Mouse (Mus musculus) hindbrain, embryonic 15.5 days (tissue): Measurements from ENCODE around the gene March10. TPM values are rescaled to one million over a fixed set of nuclear protein-coding genes. Genes with fewer than 3 reads are reported as not detected.

Source experiments
- ATAC-seq: fragments of 200-750 bp; cut with Nextera tagmentation; 2 replicates; pipeline ENCODE4 v1.8.0; 2017; ENCODE audit warnings: low read depth, moderate number of reproducible peaks, moderate TSS enrichment; ENCODE audit not compliant: low FRiP score
- H3K27ac ChIP-seq: fragments of 300-500 bp; sonication (generic); replicated peaks from 2 replicates; pipeline ENCODE4 v1.5.1; 2015; ENCODE audit warnings: mild to moderate bottlenecking, inconsistent platforms
- H3K27me3 ChIP-seq: fragments of 300-500 bp; sonication (generic); 2 replicates; pipeline ENCODE4 v1.6.1; 2015; ENCODE audit warnings: control low read depth, inconsistent platforms
- H3K36me3 ChIP-seq: fragments of 300-500 bp; sonication (generic); 2 replicates; pipeline ENCODE4 v1.6.1; 2015; ENCODE audit warnings: control low read depth, inconsistent platforms
- H3K4me1 ChIP-seq: fragments of 300-500 bp; sonication (generic); replicated peaks from 2 replicates; pipeline ENCODE4 v1.6.1; 2015; ENCODE audit warnings: control low read depth, inconsistent platforms
- H3K4me2 ChIP-seq: fragments of 300-500 bp; sonication (generic); 2 replicates; pipeline ENCODE4 v1.6.1; 2015; ENCODE audit warnings: moderate library complexity, mild to moderate bottlenecking, inconsistent platforms
- H3K4me3 ChIP-seq: fragments of 300-500 bp; sonication (generic); 2 replicates; pipeline ENCODE4 v1.5.1; 2015; ENCODE audit warnings: mild to moderate bottlenecking, inconsistent platforms
- H3K9ac ChIP-seq: fragments of 300-500 bp; sonication (generic); 2 replicates; pipeline ENCODE4 v1.6.1; 2015; ENCODE audit warnings: inconsistent platforms
- H3K9me3 ChIP-seq: fragments of 300-500 bp; sonication (generic); 2 replicates; pipeline ENCODE4 v1.6.1; 2016; ENCODE audit warnings: control low read depth, inconsistent platforms
- WGBS: fragments of 180-500 bp; shearing (Covaris S2); methylation state at CpG from one replicate; pipeline ENCODE4 v1.1.7; 2015; 5-methylcytosine and 5-hydroxymethylcytosine counted together
- polyA plus RNA-seq: library from polyadenylated mRNA; unstranded; fragments of >200 nt; fragmentation: Nextera tagmentation; extraction: Ambion mirVana; gene quantifications from 2 replicates; pipeline ENCODE4 v1.2.1, GENCODE M21; 2015

The March10 gene
- polyA plus RNA-seq, 1 experiment from 2014 or later, result 0.32 TPM

DNA sequence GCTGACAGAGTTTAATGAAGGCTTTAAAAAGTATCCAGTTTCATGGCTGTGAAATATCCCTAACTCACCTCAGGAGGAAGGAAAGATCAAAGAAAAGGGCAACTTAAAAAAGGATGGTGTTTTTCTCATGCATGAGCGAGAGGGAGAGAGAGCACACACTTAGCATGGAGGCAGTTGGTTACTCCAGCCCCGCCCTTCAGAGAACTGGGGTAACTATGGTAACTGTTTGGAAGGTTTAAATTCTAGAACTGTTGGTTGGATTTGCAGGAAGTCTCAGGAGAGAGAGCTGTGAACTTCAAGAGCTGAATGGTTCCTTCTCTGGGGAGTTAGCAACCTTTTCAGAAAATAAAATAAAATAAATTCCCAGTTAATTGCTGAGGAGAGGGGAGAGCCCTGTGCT lies 67.9 kb downstream of the March10 start:
- H3K36me3 ChIP-seq, result no peaks in the 10 kb centered on the region
- WGBS, result 32% methylated on average over 2 of the region's 2 CpGs
- no peak for ATAC-seq

DNA sequence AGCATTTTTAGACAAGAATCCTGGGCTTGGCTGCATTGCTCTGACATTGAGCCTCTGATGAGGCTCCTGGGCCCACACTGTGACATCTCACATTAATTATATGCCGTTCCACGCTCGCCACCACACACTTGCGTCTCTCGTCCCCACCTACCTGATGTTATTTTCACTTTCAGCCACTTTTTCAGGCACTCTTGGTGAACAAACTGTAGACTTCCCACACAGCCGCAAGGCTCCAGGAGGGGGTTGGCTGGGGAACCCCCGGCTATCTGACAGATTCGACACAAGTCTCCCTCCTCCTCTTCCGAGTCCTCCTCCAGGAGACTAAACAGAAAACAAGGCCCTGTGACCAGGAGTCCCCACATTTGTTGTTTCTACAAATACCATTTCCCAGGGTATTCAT lies 71.3 kb downstream of the March10 start:
- Histone ChIP-seq H3K36me3 (no peaks in the 10 kb centered on the region), H3K4me2 (no peak overlapping the region), H3K27ac (no peak overlapping the region), H3K27me3 (no peaks in the 10 kb centered on the region), H3K9me3 (no peaks in the 10 kb centered on the region), H3K4me1 (peaks cover 10% of the 10 kb centered on the region), H3K9ac (no peak overlapping the region), H3K4me3 (no peak overlapping the region)
- no peak for ATAC-seq
- WGBS, result 82% methylated on average over 9 of the region's 9 CpGs

More for the DNA sequence above, 67.9 kb downstream of the March10 start:
- H3K27me3 ChIP-seq, result no peaks in the 10 kb centered on the region
- peaks cover 10% of the 10 kb centered on the region for H3K4me1 ChIP-seq
- H3K9ac ChIP-seq, result no peak overlapping the region
- no peak overlapping the region for H3K4me3 ChIP-seq
- H3K4me2 ChIP-seq, result no peak overlapping the region
- no peaks in the 10 kb centered on the region for H3K9me3 ChIP-seq
- peak overlapping the region; percentile 5; the same call in 1 of the 2 replicates for H3K27ac ChIP-seq

DNA sequence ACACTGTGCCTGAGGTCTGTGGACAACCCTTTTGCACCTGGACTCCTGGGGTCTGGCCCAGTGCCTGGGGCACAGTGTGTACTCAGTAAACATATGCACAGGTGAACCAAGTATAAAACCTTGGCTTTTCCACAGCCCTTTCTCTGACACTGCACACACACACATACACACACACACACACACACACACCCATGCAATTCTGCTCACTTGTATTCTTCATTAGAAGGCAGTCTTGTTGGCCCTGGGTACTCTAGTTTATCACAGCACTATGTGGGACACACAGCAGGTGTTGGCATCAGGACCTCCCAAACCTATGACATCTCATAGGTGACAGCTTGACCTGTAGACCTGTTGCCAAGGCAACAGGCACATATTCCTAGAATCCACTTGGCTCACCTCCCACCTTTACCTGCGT lies 80.7 kb downstream of the March10 start:
- Histone ChIP-seq H3K27me3 (no peaks in the 10 kb centered on the region), H3K36me3 (no peaks in the 10 kb centered on the region), H3K4me3 (no peak overlapping the region), H3K27ac (no peak overlapping the region), H3K9ac (no peak overlapping the region), H3K4me1 (no peaks in the 10 kb centered on the region), H3K4me2 (no peak overlapping the region), H3K9me3 (no peaks in the 10 kb centered on the region)
- no peak for ATAC-seq
- WGBS, result 86% methylated on average over 1 of the region's 1 CpGs

DNA sequence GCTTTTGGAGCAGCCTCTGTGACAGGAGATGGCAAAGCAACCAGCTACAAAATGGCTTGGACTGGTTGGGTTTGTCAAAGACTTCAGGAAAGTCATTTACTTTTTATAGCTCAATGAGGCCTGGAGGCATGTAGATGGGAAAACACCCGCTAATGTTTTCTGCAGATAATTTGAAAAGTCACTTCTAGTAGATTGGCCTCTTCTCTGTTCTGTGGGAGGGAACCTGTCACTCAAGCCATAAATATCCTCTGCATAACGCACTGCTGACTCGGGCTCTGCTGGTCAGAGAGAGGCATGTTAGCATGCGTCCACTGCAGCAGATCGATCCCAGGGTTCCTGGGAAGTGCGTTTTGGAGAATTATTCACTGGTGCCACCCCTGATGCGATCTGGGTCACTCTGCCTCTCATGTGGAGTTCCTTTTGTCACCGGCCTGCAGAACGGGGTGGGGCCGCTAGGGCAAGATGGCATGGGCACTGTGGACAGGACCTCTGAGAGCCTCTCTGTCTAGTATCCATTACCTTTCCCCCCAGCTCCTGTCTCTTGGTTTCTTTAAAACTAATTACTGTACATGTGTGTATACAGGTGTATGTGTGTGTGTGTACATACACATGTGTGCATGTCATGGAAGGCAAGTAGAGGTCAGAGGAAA lies 81.9 kb downstream of the March10 start:
- ATAC-seq, result no peak
- no peak overlapping the region for H3K4me2 ChIP-seq
- H3K4me3 ChIP-seq, result no peak overlapping the region
- H3K27ac ChIP-seq, result no peak overlapping the region
- H3K9me3 ChIP-seq, result no peaks in the 10 kb centered on the region
- H3K27me3 ChIP-seq, result no peaks in the 10 kb centered on the region
- 68% methylated on average over 10 of the region's 10 CpGs for WGBS
- H3K36me3 ChIP-seq, result no peaks in the 10 kb centered on the region
- no peaks in the 10 kb centered on the region for H3K4me1 ChIP-seq
- H3K9ac ChIP-seq, result no peak overlapping the region

DNA sequence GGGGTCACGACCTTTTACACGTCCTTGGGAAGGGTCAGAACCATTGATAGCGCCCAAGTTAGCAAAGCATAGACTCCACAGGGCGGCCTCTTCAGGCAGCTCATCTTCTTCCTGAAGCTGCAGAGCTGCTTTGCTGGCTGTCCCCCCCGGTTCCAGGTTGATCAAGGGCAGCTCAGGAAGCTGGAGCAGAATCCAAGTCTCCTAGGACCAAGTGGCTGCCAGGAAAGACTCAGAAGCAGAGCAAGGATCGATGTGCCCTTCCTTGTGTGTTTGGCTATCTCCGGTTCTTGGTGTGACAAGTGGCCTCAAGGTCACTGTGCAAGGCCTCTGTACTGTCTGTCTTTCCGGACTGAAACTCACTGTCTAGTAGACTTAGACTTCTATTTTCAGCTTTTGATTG lies 82.7 kb downstream of the March10 start:
- no peaks in the 10 kb centered on the region for H3K27me3 ChIP-seq
- no peak for ATAC-seq
- no peak overlapping the region for H3K27ac ChIP-seq

DNA sequence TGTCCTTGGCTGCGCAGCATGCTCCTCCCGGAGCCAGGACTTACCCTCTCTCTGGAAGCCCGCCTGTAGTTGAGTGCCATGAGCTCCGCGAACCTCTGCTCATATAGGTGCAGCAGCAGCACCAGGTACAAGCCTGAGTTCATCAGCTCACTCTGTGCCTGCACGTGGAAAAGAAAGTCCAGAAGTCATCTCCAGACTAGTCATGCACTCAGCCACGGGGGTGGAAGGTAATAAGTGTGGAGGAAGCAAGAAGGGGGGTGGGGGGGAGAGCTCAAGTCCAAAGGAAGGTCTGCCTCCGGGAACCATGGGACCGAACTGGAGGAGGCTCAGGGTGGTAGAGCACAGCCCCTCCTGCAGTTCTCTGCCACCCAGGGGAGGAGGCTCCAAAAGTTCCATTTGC lies 84.7 kb downstream of the March10 start:
- no peaks in the 10 kb centered on the region for H3K9me3 ChIP-seq
- H3K27me3 ChIP-seq, result no peaks in the 10 kb centered on the region
- no peaks in the 10 kb centered on the region for H3K4me1 ChIP-seq
- no peak overlapping the region for H3K4me3 ChIP-seq
- WGBS, result 87% methylated on average over 9 of the region's 9 CpGs
- H3K4me2 ChIP-seq, result no peak overlapping the region
- no peak overlapping the region for H3K9ac ChIP-seq
- no peaks in the 10 kb centered on the region for H3K36me3 ChIP-seq
- H3K27ac ChIP-seq, result no peak overlapping the region
- ATAC-seq, result no peak

More for the DNA sequence above, 82.7 kb downstream of the March10 start:
- no peak overlapping the region for H3K4me2 ChIP-seq
- no peak overlapping the region for H3K4me3 ChIP-seq
- WGBS, result 80% methylated on average over 8 of the region's 8 CpGs
- H3K36me3 ChIP-seq, result no peaks in the 10 kb centered on the region
- no peaks in the 10 kb centered on the region for H3K4me1 ChIP-seq
- H3K9me3 ChIP-seq, result no peaks in the 10 kb centered on the region
- H3K9ac ChIP-seq, result no peak overlapping the region

DNA sequence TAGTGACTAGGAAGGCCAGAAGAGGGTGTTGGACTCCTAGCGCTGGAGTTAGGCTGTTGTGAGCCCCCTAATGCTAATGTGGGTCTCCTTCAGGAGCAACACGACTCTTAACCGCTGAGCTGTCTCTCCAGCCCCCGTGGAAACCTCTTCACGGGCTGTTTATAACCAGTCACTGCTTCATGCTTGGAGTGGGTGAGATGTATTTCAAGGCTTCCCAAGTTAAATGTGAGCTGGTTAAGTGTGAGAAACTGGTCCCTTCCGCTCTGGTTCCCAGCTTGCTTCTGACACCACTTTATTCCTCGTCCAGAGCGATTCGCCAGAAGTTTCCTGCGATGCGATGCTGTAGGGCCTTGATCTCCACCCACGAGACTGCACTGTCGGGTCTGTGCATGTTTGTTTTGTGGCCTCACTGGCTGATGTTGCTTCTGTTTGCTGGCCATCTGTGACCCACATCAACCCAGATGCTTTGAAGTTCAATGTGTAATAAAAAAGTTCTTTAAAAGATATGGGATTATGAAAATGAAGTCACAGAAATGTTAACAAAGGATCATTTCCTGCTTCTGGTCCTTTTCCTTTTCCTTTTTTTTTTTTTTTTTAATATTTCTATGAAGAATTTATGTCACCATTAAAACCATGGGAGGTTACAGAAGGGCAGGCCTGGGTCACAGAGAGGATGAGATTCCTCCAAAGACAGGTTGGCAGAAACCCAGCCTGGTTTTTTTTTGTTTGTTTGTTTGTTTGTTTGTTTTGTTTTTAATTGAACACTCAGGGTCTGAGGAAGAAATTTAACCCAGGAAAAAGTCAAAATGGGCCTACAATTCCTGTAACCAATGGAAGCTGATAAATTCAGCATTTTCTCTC lies 86.8 kb downstream of the March10 start:
- no peak overlapping the region for H3K9ac ChIP-seq
- H3K4me3 ChIP-seq, result no peak overlapping the region
- H3K27me3 ChIP-seq, result no peaks in the 10 kb centered on the region
- H3K27ac ChIP-seq, result no peak overlapping the region
- H3K4me1 ChIP-seq, result peaks cover 15% of the 10 kb centered on the region
- ATAC-seq, result no peak
- no peaks in the 10 kb centered on the region for H3K9me3 ChIP-seq
- 88% methylated on average over 13 of the region's 13 CpGs for WGBS
- H3K4me2 ChIP-seq, result no peak overlapping the region
- H3K36me3 ChIP-seq, result no peaks in the 10 kb centered on the region

DNA sequence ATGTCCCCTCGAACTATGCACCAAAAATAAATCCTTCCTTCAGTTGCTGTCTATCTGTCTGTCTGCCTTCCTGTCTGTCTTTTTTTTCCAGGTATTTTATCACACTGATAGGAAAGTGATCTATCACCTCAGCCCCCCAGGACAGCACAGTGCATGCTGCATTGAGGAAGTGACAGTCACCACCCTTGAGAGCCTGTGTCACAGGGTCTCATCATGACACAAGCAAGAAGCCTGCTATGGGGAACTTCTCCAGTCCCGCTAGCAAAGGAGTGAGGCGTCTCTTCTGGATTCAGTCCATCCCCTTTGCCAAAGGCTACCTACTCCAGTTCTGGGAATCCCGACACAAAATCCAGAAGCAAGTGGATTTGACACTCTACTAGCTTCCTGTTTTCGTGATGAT lies 87.7 kb downstream of the March10 start:
- WGBS, result 89% methylated on average over 5 of the region's 5 CpGs
- no peak overlapping the region for H3K4me3 ChIP-seq

DNA sequence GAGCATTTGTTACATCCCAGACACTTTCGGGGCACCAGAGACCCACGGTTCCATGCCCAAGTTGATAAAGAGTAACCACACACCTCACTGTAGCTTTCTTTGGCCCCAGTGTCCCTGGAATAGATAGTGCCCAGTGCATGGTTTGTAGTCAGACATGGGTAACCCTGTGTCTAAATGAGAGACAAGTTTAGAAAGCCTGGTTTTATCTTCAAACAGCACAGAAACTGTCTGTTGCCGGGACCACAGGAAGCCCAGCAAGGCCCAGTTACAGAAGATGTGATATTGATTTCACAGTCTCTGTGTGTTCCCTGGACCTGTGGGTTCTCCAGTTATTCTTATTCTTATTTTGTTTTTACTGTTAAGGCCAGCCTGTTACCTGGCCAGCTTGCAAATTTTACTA lies 89.4 kb downstream of the March10 start:
- peaks cover 36% of the 10 kb centered on the region for H3K4me1 ChIP-seq

More for the DNA sequence above, 87.7 kb downstream of the March10 start:
- Histone ChIP-seq H3K4me1 (peaks cover 24% of the 10 kb centered on the region), H3K27ac (no peak overlapping the region), H3K27me3 (no peaks in the 10 kb centered on the region), H3K4me2 (no peak overlapping the region), H3K9me3 (no peaks in the 10 kb centered on the region), H3K9ac (no peak overlapping the region), H3K36me3 (no peaks in the 10 kb centered on the region)
- ATAC-seq, result no peak

DNA sequence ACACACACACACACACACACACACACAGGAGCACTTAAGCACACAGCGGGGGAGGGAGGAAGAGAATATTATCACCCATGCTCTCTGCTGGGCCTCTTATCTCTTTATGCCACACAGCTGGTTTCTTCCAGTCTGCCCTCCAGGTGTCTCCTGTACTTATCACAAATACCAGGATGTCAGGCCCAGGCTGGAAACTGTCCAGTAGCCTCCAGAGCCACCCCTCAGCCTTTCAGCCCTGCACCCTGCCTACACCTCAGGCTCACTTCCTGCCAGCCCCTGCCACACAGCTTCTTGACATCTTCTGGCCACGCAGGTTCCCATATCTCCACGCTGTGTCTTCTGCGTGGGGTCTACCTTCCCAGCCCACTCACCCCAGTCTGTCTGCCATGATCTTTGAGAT lies 90.5 kb downstream of the March10 start:
- Histone ChIP-seq H3K9ac (no peak overlapping the region), H3K4me3 (no peak overlapping the region), H3K9me3 (no peaks in the 10 kb centered on the region), H3K4me2 (no peak overlapping the region), H3K4me1 (peaks cover 36% of the 10 kb centered on the region), H3K27me3 (no peaks in the 10 kb centered on the region), H3K27ac (no peak overlapping the region), H3K36me3 (no peaks in the 10 kb centered on the region)
- no peak for ATAC-seq
- WGBS, result 64% methylated on average over 4 of the region's 4 CpGs

More for the DNA sequence above, 89.4 kb downstream of the March10 start:
- Histone ChIP-seq H3K9ac (no peak overlapping the region), H3K4me2 (no peak overlapping the region), H3K27ac (no peak overlapping the region), H3K4me3 (no peak overlapping the region), H3K9me3 (no peaks in the 10 kb centered on the region), H3K36me3 (no peaks in the 10 kb centered on the region), H3K27me3 (no peaks in the 10 kb centered on the region)
- ATAC-seq, result no peak
- 91% methylated on average over 3 of the region's 3 CpGs for WGBS

DNA sequence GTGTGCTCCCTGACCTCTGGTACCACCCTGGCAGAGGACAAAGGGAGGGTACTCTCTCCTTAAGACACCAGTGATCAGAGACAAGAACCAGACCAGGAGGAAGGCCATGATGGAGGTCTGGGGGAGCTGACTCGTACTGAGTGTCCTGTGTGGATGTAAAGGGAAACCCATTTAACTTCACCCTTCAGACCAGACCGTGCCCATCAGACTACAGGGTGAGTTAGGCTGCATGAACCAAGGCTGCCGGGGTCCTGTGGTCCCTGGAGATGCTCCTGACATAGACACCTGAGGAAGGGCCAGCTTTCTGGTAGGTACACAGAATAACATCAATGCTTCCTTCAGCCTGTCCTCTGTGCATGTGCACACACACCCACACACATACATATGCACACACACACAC lies 90.9 kb downstream of the March10 start:
- Histone ChIP-seq H3K9ac (no peak overlapping the region), H3K36me3 (no peaks in the 10 kb centered on the region), H3K4me1 (peaks cover 36% of the 10 kb centered on the region), H3K27me3 (no peaks in the 10 kb centered on the region), H3K4me2 (peak overlapping the region; percentile 74; the same call in 1 of the 2 replicates), H3K4me3 (no peak overlapping the region), H3K27ac (no peak overlapping the region), H3K9me3 (no peaks in the 10 kb centered on the region)
- 94% methylated on average over 3 of the region's 3 CpGs for WGBS
- ATAC-seq, result no peak

DNA sequence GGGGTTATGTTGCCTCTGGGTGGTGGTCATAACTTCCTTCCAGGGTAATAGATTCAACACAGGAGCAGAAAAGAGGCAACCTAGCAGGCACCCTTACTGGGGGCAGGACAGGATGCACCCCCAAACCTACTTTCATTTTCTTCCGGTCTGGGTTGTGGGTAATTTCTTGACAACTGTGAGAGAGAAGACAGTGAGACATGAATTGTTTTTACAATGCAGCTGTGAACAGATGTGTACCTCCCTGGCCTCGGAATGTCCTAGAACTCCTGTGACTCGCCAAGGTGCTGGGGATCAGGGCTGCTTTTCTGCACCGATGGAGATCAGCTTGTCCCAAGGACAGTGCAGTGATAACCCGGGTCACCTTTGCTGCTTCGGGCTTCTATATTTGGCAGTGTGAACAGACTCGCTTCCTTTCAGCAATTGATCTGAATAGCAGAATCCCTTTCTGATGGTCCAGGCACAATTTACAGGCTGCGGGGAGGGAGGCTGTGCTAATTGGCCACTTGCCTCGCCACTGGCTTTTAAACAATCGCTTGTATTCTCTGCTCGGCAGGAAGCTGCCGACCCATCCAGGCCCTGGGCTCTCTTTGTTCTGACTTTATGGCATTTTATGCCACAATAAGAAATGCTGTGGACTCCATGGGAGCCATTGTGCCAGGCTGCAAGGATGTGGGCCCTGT lies 92.0 kb downstream of the March10 start:
- H3K27ac ChIP-seq, result peak overlapping the region; percentile 88
- H3K4me3 ChIP-seq, result peak overlapping the region; percentile 52
- H3K9me3 ChIP-seq, result no peaks in the 10 kb centered on the region
- WGBS, result 5% methylated on average over 12 of the region's 12 CpGs
- H3K4me1 ChIP-seq, result peaks cover 36% of the 10 kb centered on the region
- no peak for ATAC-seq
- H3K4me2 ChIP-seq, result peak overlapping the region; percentile 74
- no peaks in the 10 kb centered on the region for H3K27me3 ChIP-seq
- H3K9ac ChIP-seq, result peak overlapping the region; percentile 80
- no peaks in the 10 kb centered on the region for H3K36me3 ChIP-seq
